Mouse (Mus musculus) ovary, postnatal 10 days (tissue): ENCODE measurements around the gene Bad.

Source experiments
- DNase-seq: peaks from one replicate; pipeline ENCODE4 v3.0.0; 2022; ENCODE audit warnings: low spot score

Bad gene

DNA sequence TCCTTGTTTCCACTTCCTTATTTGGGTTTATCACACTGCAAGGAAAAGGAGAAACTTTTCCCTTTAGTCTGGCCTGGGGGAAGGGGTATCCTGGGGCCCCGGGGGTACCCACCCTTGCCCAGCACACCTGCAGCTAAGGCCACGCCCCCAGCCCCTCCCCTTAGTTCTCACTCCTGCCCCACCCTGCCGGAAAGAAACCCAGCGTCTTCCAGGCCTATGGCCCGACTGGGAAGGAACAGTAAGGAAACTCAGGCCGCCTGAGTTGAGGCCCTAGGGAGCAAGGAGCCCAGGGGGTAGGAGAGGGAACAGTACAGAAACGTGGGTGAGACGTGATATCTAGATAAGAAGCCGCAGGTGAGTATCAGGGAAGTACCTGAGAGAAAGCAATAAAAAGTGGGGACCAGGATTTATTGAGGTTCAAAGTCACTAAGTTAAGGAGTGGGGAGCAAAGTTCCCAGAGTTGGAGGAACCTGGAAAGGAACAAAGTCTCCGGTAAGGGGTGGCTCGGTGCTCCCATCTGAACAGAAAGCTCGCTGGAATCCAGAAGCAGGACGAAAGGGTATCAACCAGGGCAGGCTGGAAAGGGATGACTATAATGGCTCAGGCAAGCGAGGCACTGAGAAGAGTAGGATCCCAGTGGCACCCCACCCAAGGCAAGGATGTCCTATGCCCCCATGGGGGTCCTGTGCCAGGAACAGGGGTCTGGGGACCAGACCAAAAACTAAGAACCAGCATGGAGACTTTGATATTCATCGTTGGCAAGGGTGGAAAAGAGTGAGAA is 27.0 kb downstream of the Bad start:
- DNase-seq, result no peak

DNA sequence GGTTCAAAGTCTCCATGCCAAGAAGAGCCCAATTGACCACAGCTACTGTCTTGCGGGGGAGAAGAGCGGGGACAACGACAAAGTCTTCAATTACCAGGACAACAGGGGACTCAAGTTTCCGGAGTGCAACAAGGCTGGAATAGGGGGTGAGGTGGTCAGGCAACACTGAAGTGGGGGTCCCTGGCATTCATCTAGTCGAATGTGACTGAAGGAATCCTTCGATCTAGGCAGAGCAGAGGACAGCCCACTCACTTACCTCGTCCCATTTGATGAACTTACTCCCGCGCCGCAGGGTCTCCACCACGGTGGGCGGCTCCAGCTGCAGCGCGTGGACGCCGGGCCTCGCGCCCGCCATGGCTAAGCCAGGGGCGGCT is 27.6 kb downstream of the Bad start:
- no peak for DNase-seq

DNA sequence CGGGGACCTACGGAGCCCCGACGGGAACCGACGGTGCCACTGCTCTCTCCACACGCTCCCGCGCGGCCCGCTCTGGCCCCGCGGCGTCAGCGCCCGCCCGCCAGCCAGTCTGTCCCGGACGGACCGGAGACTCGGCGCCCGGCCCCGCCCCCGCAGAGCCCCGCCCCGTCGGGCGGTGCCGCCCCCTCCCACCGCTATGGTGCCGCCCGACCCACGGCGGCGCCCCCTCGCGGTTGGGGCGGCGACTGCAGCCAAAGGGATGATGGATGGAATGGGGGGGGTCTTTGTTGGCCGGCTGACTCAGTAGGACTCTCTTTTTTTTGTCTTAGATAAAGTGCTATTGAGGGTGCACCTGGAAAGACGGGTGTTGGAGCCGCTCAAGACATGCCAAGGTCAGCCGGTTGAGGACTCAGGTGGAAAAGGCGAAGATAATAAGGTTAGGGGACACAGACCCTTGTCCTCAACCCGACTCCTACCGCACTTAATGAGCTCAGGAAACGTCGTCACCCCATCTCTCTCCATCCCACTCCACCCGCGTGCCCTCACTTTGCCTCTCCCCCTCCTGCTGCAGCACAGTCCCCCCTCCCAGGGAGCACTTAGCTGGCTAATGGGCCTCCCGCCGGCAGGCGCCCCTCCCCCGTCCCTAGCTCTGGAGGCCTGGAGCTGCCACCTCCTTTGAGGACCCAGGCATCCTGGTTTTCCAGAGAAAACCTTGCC is 28.2 kb downstream of the Bad start:
- DNase-seq, result no peak

DNA sequence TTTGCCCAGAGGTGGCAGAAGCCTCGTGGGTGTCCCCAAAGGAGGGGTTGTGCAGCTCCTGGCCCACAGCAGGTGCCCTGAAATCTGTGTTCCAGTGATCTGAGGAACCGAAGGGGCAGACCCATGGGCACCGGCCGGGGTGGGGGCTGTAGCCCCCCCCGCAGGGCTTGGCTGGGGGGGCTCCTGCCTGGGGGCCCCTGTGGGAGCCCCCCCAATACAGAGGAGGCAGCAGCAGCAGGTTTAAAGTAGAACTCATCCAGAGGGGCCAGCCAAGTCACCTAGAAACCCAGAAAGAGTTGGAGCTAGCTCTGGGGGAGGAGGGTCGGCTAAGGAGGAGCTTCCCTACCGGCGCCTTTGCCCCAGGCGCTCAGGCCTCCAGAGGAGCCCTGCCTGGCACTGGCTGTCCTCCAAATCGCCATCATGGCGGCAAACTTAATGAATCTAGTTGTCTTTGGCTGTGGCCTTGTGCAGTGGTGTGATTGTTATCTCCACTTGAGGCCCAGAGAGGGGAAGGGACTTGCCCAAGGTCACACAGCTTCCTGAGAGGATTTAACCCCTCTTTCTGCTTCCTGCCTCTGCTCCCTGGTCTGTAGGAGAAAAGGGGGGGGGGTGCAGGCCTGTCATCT is 28.9 kb downstream of the Bad start:
- no peak for DNase-seq

DNA sequence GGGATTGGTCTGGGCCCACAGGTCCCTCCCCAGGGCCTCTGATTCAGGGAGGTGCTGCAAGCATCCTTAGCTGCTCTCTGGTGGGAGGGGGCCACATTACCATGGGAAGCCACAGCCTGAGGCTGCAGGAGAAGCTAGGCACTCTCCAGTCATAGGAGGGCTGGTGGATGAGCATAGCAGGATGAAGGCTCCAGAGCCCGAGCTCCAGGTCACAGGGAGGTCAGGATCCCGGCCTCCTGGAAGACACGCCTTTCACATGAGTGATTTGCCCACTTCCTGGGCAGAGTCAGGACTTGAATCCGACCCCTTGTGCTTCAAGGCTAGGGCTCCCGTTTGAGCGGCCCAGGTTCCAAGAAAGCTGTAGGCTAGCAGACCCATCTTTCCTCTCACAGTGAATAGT is 30.0 kb downstream of the Bad start:
- DNase-seq, result no peak

DNA sequence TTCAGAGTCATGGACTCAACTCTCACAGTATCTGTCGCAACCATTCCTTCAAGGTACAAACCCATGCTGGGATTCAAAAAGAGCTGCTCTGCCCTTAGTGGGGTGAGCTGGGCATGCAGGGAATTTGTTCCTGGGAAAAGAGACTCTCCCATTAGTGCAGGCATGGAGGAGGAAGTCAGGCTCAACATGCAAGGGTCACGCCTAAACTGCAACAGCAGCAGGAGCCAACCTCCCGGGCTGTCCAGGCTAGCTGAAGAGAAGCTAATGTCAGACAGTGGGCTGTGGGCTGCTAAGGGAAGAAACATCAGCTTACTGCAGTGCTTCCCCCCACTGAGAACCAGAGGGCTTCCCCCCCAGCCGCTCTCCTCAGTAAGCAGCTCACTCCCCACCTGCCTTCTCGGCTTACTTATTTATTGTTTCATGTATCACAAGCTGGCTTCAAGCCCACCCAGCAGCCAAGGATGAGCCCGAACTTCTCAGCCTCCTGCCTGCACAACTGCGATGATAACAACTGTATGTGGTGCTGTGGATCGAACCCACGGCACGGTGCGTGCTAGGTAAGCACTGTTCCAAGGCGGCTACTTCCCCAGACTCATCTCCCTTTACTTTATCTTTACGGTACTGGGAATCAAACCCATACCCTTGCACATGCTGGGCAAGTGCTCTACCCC is 30.7 kb downstream of the Bad start:
- no peak for DNase-seq

DNA sequence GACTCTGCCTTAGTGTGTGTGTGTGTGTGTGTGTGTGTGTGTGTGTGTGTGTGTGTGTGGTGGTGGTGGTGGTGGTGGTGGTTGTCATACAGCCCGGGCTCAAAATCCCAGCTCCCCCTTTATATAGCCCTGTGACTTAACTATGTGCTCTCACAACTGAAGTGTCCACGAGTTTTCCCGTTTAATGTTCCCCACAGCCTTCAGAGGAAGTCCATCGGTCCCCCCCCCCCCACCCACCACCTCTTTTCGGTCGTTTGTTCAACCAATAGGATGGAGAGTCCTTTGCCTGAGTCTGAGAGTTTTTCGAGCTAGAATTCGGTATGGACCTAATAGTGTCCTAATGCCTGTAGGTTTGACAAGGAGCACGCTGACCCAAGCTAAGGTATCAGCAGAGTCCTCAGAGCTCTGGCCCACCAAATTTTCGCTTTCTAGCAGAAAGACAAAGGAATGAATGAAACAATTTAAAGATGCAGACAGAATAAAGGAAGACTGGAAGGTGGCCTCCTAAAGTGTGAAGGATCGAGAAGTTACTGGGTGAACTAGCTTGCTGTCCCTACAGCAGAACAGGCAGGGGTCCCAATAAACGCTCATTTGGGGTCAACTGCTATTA is 32.0 kb downstream of the Bad start:
- no peak for DNase-seq

DNA sequence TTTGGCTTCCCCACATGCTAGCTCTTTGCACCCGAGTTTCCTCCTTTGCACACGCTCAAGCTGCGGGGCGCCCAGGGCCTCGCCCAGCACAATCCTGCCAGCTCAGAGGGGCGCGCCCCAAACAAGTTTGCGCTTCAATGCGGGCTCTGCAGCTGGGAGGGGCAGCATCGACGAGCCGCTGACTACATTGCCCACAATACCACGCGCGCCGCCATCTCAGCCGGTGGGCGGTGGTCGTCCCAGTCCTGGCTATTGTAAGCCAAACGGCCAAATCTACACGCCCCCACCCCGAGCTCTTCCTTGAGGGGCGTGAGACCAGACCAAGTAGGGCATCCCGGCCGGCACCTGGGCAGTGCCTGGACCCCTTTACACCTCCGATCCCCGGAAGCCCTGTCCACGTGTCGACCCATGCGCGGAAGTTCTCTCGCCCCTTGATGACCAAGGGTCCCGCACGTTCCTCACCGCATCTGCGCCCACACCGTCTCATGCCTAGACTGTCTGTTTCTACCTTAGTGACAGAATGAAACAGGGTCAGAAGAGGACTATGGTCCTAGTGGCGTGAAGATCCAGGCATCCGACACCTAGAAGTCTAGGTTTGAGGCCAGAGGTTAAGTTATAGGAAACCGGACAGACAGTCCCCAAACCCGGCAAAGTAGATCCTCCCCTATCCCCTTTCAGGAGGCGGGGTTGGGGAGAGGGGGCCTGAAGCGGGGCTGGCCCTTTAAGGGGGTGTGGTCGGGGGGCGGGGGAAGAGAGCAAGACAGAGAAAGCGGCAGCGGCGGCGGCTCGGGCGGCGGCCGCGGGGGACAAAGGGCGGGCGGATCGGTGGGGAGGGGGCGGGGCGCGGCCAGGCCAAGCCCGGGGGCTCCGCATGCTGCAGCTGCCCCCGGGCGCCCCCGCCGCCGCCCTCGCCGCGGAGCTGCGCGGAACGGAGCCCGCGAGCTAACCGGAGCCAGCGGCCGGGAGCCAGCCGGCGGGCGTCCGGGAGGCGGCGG is 32.8 kb downstream of the Bad start, which contains the start of gene Ppp1r14b:
TSS of gene Ppp1r14b (plus strand) at position 758 of the 995 bp plus-strand sequence.
- no peak for DNase-seq

DNA sequence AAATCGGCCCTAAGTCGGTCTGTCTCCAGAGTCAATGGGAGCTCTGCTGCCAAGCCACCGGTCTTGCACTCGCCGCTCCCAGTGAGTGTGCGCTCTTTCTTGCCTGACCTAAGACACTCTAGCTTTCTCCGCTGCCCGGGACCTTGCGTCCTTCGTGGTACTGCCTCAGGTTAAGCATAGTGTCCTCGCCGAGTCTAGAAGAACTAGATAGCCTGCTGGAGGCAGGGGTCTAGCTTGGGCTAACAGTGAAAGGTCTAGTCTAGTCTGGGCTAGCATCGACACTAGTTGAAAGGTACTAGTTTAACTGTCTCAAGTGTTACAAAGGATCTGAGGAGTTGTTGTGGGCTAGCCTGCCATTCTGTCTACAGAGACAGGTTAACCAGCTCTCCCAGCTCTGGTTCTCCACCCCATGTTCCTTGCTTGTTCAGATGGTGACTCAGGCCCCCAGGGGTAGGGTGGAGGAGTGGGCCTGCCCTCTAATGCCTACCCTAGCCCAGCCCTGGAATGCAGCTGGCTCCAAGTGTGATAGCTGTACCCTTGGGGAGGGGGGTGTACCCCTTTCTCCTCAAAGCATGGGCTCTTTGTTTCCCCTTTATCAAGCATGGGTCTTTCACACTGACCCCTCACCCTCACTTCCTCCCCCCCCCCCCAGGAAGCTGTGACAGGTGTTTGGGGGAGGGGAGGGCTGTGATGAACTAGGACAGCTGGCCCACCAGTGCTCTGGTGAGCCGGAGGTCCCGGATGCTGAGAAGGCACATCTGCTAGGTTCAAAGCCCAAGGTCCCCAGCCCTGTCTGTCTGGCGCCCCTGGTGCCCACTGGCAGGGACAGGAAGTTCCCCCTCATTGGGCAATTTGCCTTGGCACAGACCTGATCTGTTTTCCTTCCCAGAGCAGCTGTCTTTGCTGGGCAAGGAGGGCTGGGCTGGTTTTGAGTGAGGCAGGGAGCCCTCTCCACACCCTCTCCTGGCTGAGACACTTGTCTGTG is 34.2 kb downstream of the Bad start, which contains the start of gene Plcb3:
TSS of gene Plcb3 (minus strand) at position 934 of the 985 bp plus-strand sequence.
- DNase-seq, result no peak

DNA sequence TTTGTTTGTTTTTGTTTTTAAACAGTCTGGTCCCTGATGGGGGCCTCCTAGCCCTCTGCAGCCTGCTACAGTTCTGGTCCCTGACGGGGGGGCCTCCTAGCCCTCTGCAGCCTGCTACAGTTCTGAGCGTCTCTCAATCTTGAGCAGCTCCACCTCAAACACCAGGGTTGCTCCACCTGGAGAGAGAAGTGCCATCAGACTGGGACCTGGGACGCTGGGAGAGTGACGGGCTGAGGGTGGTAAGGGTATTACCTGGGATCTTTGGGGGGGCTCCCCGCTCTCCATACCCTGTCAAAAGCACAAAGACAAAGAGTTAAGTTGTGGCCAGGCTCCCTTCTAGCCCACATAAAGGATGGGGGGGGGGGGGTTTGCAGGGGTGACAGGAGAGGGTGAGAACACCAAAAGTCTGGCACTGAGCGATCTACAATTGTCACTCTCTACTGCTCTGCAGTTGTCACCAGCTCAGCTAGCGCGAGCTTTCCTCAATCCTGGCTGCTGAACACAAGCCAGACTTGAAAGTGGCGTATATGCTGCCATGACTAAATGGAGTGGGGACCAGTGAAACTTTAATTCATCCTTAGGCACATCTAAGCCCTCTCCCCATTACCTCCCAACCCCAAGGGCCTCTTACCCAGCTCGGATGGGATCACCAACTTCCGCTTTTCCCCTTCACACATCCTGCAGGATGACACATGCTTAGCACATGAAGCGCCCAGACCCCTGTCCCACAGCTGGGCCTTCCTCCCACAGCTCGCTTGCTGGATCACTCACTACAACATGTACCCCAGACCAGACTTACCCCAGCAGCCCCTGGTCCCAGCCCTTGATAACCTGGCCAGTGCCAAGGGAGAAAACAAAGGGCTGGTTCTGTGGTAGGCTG is 36.3 kb downstream of the Bad start:
- DNase-seq, result no peak

DNA sequence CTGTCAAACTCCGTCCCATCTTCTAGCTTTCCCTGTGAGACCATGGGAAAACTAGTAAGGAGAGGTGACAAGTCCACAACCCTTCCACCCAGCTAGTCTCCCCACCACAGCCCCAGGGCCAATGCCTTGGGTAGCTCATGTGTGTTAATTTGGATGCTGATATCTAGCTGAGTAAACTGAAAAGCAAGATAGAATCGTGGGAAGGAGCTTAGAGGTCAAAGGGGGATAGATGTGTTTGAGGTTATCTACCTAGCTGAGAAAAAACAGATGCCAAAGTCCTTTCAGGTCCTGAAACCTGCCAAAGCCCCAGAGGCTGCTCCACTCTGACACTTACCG is 36.9 kb downstream of the Bad start:
- DNase-seq, result no peak

DNA sequence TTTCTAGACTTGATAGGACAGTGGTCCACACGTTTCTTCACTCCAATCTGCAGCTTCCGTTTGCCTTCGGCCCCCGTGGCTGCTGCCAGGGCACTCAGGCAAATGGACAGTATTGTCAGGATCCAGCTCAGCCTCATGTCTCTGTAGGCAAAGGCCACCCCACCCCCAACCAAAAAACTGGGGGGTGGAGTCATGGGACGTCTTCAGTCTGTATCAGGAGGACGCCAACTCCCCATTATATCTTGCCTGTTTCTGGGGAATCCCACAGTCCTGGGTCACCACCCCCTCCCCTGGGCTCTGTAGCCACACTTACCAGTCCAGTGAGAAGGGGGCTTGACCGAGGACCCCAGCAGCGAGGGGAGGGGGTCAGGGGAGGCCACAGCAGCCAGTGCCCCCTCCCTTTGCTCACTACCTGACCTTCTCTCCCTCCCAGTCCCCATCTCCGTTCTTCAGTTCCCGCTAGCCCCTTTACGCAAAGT is 37.4 kb downstream of the Bad start:
- DNase-seq, result no peak

DNA sequence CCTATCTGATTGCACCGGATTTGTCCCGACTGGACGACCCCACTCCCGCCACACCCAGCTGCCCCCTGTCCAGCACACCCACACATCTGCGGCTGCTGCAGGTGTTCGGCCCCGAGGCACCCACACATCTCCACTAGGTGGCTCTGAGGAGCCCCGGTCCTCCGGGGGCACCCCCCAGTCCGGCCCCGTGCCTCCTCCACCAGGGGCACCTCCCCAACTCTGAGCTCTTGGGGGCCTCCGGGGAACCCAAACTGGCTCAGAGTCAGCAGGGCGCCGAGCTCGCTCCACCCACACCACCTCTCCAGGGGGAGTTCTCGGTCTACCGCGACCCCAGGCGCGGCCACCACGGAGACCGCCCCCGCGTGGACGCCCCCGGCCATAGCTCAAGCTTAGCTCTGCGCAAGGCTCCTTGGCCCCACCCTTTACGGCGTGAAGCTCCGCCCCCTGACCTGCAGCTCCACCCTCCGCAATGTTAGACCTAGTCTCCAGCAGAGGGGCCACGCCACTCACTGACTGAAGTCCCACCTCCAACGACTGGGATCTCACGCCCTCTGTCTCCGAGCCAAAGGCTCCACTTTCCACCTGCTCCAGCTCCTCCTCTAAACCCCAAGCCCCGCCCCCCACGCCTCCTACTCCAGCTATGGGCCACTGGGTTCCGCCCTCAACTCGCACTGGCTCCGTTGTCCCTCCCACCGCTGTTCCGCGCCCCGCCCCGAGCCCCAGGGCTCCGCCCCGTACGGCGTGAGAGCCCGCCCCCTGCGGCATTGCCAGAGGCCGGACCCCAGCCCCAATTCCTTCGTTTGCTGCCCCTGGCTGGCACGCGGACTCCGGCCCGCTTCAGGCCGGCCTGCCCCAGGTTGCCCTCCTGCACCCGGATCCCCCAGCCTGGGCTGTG is 38.1 kb downstream of the Bad start:
- DNase-seq, result peak; percentile 99

DNA sequence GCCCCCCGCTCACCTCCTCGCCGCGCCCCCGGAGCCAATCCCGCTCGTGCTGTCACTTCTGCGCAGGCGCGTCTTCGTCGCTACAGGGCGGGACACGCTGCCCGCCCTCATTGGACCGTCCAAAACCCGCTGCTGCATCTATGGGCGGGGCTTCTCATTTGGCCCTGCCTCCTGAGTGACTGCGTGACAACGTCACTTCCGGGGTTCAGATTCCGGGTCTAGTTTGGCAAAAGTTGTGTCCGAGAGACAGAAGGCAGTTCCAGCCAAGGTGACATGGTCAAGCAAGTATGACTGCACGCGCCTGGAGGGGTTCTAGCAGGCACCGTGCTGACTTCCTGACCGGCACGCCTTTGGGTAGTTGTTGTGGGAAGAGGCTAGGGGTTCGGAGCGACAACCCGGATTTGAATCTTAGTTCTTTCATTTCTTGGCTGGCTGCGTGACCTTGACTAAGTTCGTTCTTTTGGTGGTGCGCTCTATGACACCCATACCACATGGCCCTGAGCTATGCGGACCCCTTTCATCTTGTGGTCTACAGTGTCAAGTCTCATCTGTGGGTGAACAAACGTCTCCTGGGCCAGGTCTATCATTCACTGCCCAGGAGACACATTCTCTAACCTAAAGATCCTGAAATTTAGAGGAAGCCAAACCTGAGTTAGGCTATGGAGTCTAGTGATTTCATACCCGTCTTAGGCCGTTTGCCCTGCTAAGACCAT is 38.9 kb downstream of the Bad start, which contains the start of gene Fkbp2:
TSS of gene Fkbp2 (minus strand) at position 121 of the 713 bp plus-strand sequence.
- DNase-seq, result peak; percentile 99

DNA sequence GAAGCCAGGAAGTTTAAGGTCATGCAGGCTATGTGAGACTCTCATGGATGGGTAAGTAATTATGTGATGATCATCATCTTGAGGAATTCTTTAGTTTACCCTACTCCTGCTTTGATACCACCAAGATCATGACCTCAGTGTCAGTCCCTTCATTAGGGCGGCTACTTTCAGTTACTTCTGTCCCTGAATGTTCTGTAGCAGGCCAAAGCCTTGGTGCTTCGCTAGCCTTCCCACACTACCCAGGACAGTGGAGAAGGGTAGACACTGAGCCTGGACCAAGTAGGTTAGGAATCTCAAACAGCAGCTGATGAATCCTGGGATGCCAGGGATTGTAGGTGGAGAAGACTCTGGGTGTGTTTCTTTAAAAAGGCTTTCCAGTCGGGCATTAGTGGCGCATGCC is 39.8 kb downstream of the Bad start:
- no peak for DNase-seq

DNA sequence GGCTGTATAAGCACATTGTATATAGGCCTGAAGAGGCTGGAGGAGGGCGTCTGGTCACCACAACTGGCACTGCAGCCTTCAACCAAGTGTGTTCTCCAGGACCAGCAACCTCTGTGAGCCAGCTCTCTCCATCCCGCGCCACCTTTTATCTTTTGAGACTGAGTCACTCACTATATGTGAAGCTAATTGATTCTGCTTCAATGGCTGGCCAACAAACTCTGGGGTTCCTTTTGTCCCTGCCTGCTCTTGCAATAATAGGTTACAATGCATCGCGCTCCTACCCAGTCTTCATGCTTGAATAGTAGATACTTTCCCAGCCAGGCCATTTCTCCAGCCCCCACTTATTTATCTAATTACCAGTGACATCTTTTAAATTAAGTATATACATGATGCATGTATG is 42.0 kb downstream of the Bad start:
- no peak for DNase-seq

DNA sequence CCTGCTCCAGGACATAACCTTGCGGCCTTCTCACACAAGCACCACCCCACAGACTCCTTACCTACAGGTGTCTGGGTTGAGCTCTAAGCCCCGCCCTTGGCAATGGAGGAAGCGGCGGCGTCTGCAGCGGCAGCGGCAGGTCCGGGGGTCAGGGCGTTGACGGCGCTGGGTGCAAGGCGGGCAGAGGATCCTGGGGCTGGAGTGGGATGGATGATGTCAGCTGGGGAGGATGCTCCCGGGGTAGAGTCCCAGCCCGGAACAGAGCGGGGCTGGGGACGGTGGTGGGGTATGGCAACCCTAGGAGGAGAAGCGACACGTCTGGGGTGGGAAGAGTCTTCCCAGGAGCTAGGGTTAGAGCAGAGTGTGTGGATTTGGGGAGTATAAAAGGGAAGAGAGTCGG is 43.6 kb downstream of the Bad start:
- no peak for DNase-seq
